Mouse (Mus musculus): ENCODE results near the gene Amh. TPM values are rescaled to one million over a fixed set of nuclear protein-coding genes. Genes with fewer than 3 reads are reported as not detected.

Gene Amh
- polyA plus RNA-seq (2017; shearing (Covaris generic)): not detected

DNA sequence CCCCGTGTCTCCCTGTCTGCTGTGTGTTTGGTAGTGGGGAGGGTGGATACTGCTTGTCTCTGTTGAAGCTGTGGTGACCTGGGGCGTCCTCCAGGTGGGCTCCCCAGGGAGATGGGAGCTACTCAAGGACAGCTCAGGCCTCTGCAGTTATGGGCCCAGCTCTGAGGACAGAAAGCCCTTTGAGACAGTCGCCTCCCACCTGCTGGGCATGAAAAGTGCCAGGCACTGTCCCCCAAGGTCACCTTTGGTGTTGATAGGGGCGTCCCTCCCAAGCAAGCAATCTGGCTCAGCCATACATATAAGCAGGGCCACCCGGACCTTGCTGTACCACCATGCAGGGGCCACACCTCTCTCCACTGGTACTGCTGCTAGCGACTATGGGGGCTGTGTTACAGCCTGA lies at the start of gene Amh:
TSS of gene Amh (plus strand) at position 328 of the 400 bp plus-strand sequence.

GRCm38 (mm10) chr10:80798150-80799006 lies 6.7 kb upstream of the Amh start, which contains the start of the genes Sf3a2 and Plekhj1:
Sf3a2 (plus strand) TSS chr10:80798198.
Plekhj1 (minus strand) TSS chr10:80798626.

GRCm38 (mm10) chr10:80813366-80813765 lies 8.3 kb downstream of the Amh start, which contains the start of gene Jsrp1:
Jsrp1 (minus strand) TSS chr10:80813498.

DNA sequence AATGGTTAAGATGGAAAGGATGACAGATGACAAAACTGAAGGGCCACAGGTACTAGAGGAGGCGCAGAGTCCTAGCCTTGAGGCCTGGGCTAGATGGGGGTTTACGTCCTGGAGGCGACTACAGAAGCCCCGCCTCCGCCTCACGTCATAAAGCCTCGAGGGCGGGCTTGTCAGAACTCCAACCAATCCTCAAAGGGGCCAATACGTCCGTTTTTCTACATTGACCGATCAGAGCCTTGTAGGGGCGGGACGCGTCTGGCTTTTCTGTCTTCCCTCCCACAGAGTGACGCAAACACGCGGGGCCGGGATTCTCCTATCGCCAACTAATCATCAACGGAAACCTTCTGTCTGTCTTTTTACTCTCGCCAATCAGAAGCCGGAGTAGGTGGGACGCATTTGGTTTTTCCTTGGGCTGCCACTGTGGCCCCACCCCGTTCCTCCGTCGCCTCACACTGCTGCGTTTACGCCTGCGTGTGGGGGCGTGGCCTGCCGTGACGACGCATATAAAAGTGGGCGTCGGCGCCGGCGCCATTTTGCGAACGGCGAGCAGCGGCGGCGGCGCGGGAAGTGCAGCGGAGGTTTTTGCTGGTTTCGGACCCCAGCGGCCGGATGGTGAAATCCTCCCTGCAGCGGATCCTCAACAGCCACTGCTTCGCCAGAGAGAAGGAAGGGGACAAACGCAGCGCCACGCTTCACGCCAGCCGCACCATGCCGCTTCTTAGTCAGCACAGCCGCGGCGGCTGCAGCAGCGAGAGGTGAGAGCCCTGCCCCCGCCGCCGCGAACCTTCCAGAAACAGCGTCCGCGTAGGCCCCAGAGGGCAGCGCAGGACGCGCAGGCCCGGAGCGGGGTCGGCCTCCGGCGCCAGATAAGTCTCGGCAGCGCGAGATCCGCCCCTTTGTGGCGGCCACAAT lies 21.4 kb downstream of the Amh start, which contains the start of gene Oaz1:
TSS of gene Oaz1 (plus strand) at position 506 of the 912 bp plus-strand sequence.

DNA sequence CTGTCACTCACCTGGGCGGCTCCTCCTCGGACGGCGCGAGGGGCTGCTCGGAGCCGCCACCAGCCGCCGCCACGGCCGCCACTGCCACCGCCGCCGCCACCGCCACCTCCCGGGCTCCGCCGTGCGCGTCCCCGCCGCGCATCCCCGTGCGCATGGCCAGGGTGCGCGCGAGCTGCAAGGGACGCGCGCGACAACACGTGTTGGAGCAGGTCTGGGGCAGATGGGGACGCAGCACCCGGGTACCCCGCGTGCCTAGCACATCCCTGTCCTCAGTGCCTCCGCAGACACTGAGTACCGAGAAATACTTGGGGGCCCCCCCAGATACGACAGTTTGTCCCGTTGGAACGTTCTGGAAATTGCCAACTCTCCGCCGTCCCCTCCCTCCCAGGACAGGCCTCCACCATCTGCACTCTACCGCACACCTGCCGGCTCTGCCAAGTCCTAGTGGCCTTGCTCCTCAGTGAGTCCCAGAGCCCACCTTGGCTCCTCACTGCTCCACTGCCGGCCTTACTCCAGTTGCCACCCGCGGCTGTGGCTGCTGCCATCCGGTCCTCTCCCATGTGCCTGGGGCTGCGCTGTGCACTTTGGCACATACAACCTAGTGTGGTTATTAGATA lies 39.0 kb downstream of the Amh start, which contains the start of gene Lingo3:
TSS of gene Lingo3 (minus strand) at position 109 of the 617 bp plus-strand sequence.

DNA sequence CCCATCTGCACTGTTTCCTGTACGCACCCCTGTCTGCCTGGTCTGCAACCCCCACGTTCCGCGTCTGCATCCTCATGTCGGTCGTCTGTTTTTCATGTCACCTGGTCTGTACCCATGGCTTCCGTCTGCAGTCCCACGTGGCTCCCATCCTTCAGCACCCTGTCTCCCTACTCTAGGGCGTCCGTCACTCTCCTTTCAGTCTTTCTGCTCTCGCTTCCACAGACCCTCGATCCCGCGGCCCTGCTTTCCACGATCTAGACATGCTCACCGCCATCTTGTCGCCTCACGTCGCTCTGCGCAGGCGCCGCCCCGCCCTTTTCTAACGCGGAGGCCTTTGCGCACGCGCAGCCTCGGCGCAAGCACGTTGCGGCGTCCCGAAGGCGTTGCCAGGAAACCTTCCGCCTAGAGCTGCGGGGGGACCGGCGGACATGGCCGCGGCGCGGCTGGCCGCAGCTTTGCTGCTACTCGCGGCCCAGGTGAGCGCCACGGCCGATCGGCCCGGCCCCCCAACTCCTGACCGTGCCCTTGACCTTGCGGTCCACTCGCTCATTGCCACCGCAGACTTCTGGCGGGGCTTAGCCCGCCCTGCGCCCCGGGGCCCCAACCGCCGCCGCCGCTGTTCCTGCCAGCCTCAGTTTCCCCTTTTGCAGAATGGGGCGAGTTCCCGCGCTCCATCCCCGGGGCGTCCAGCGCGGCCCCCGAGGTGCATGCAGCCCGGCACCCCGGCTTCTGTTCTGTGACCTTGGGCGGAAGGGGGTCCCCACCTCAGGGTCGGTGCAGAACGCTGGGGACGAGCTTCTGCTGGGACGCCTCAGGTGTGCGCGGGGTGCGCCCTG lies 50.1 kb downstream of the Amh start, which contains the start of the genes Lsm7 and Sppl2b:
TSS of gene Lsm7 (minus strand) at position 297 of the 836 bp plus-strand sequence.
TSS of gene Sppl2b (plus strand) at position 363 of the 836 bp plus-strand sequence.

Other genes starting within 250 kb of the Amh start
- 10 to 100 TPM; 36.5 to 38.7 TPM for gene Rexo1, start 243.7 kb upstream of the Amh start, polyA plus RNA-seq (2017; shearing (Covaris generic))
- gene Klf16, start 227.9 kb upstream of the Amh start, polyA plus RNA-seq (2017; shearing (Covaris generic)): 10 to 100 TPM in 1 of 2 experiments, 1 to 10 TPM in 1; 7.3 to 11.4 TPM
- 100 to 1,000 TPM; 169 to 195 TPM for gene Abhd17a, start 214.9 kb upstream of the Amh start, polyA plus RNA-seq (2017; shearing (Covaris generic))
- gene Scamp4, start 202.4 kb upstream of the Amh start, polyA plus RNA-seq (2017; shearing (Covaris generic)): 100 to 1,000 TPM in 1 of 2 experiments, 10 to 100 TPM in 1; 96.4 to 124 TPM
- gene Adat3, start 202.4 kb upstream of the Amh start, polyA plus RNA-seq (2017; shearing (Covaris generic)): 1 to 10 TPM; 4.7 to 6.4 TPM
- 10 to 100 TPM in 1 of 2 experiments, 1 to 10 TPM in 1; 6.5 to 15.3 TPM for gene Gm49322, start 199.2 kb upstream of the Amh start, polyA plus RNA-seq (2017; shearing (Covaris generic))
- gene Csnk1g2, start 182.4 kb upstream of the Amh start, polyA plus RNA-seq (2017; shearing (Covaris generic)): 100 to 1,000 TPM; 228 to 252 TPM
- gene Btbd2, start 148.2 kb upstream of the Amh start, polyA plus RNA-seq (2017; shearing (Covaris generic)): 10 to 100 TPM; 20.1 to 27.7 TPM
- 100 to 1,000 TPM; 110 to 242 TPM for gene Mknk2, start 127.1 kb upstream of the Amh start, polyA plus RNA-seq (2017; shearing (Covaris generic))
- gene Mob3a, start 103.3 kb upstream of the Amh start, polyA plus RNA-seq (2017; shearing (Covaris generic)): 100 to 1,000 TPM; 213 to 321 TPM
- gene Izumo4, start 103.1 kb upstream of the Amh start, polyA plus RNA-seq (2017; shearing (Covaris generic)): 100 to 1,000 TPM; 121 to 131 TPM
- gene Ap3d1, start 63.0 kb upstream of the Amh start, polyA plus RNA-seq (2017; shearing (Covaris generic)): 10 to 100 TPM; 38.5 to 75.7 TPM
- 10 to 100 TPM; 14.8 to 15.7 TPM for gene Dot1l, start 50.0 kb upstream of the Amh start, polyA plus RNA-seq (2017; shearing (Covaris generic))
- gene Sf3a2, start 7.0 kb upstream of the Amh start, polyA plus RNA-seq (2017; shearing (Covaris generic)): 10 to 100 TPM; 64.0 to 79.5 TPM
- 100 to 1,000 TPM; 224 to 242 TPM for gene Plekhj1, start 6.6 kb upstream of the Amh start, polyA plus RNA-seq (2017; shearing (Covaris generic))
- gene Jsrp1, start 8.3 kb downstream of the Amh start, polyA plus RNA-seq (2017; shearing (Covaris generic)): under 1 TPM in 1 of 2 experiments, not detected in 1; 0.53 TPM
- 1,000 to 10,000 TPM; 2,247 to 2,345 TPM for gene Oaz1, start 21.4 kb downstream of the Amh start, polyA plus RNA-seq (2017; shearing (Covaris generic))
- gene Lingo3, start 38.8 kb downstream of the Amh start, polyA plus RNA-seq (2017; shearing (Covaris generic)): under 1 TPM in 1 of 2 experiments, not detected in 1; 0.21 TPM
- 100 to 1,000 TPM; 151 to 243 TPM for gene Lsm7, start 50.0 kb downstream of the Amh start, polyA plus RNA-seq (2017; shearing (Covaris generic))
- 10 to 100 TPM; 20.9 to 29.3 TPM for gene Sppl2b, start 50.0 kb downstream of the Amh start, polyA plus RNA-seq (2017; shearing (Covaris generic))
- under 1 TPM in 1 of 2 experiments, not detected in 1; 0.05 TPM for gene Tmprss9, start 66.6 kb downstream of the Amh start, polyA plus RNA-seq (2017; shearing (Covaris generic))
- gene Timm13, start 95.7 kb downstream of the Amh start, polyA plus RNA-seq (2017; shearing (Covaris generic)): 100 to 1,000 TPM; 213 to 220 TPM
- 10 to 100 TPM in 1 of 2 experiments, 1 to 10 TPM in 1; 7.6 to 12.9 TPM for gene Lmnb2, start 113.0 kb downstream of the Amh start, polyA plus RNA-seq (2017; shearing (Covaris generic))
- 10 to 100 TPM; 40.6 to 80.6 TPM for gene Gadd45b, start 124.8 kb downstream of the Amh start, polyA plus RNA-seq (2017; shearing (Covaris generic))
- under 1 TPM in 1 of 2 experiments, not detected in 1; 0.28 TPM for gene Gng7, start 209.7 kb downstream of the Amh start, polyA plus RNA-seq (2017; shearing (Covaris generic))
- gene Diras1, start 220.4 kb downstream of the Amh start, polyA plus RNA-seq (2017; shearing (Covaris generic)): under 1 TPM in 1 of 2 experiments, not detected in 1; 0.54 TPM
- 10 to 100 TPM; 13.9 to 14.7 TPM for gene Slc39a3, start 232.2 kb downstream of the Amh start, polyA plus RNA-seq (2017; shearing (Covaris generic))

Data from activated CD4-positive, CD25-positive, alpha-beta regulatory T cell (primary cell).